Mouse (Mus musculus) adipocyte (in vitro differentiated cells): Measurements from ENCODE around the gene Akap6.

Experiments
- DNase-seq: peaks from one replicate; pipeline ENCODE4 v3.0.0-alpha.2; 2016; ENCODE audit warnings: low spot score

Akap6 gene

DNA sequence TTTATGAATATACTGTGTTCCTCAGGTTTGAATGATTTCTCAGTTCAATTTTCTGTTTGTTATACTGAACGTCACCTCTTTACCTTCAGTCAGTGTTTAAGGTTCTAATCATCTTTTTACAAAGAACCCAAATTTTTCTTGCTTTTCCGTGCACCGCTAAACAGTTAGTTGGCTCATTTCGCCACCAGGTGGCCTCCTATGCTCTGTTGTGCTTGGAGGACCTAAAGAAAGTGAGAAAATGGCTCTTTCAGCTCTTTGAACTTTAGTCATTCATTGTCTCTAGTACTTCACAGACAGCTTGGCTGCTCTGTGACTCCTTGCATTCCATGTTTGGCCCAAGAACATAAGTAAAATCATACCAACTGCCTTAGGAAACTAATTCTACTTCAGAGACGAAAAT, 343.6 kb downstream of the Akap6 start:
- DNase-seq = peak; percentile 76

GRCm38 (mm10) chr12:53057606-53058005, 358.4 kb downstream of the Akap6 start:
- DNase-seq = no peak

DNA sequence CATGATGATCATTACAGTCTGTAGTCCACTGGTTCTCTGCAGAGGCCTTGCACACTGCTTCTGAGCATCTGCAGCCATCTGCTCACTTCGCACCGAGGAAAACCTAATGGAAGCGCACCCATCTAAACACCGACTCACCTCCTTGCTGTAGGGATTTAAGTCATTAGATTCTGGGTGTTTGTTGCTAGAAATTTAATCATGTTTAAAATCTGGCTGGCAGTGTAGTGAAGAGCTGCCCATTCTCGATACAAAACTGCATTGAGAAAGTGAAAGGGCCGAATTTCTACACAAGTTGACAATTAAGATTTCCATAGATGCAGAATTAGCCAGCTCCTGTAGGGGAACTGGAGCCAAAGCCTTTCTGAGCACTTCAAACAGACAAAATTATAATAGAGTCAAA, 361.7 kb downstream of the Akap6 start:
- no peak for DNase-seq

DNA sequence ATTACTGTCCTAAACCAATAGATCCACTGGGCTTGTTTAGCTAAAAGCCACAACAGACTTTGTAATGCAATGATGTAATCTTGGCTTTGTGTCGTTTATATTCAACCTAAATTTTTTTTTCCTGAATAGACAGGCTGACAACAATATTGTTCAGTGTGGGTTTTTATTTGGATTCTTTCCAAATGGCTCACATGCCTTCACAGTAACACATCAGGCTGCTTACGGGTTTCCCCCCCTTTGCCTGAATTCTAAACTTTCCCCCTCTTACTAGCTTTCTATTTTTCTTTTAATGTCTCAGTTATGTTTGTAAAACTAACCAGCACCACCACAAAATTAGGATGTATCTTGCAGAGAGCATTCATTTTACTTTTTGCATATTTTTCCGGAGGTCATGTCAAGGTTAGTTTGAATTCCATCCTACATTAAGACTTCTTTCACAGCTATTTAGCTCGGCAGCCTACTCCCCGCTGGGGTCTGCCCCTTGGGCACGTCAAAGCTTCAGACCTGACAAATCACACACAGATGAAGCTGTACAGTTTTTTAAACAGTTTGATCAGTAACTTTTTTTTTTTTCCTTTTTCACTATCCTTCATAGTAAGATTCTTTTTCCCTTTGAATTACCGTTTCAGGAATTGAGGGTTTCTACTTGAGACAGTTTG, 362.4 kb downstream of the Akap6 start:
- peak; percentile 29 for DNase-seq

GRCm38 (mm10) chr12:53063003-53063402, 363.8 kb downstream of the Akap6 start:
- DNase-seq = no peak

DNA sequence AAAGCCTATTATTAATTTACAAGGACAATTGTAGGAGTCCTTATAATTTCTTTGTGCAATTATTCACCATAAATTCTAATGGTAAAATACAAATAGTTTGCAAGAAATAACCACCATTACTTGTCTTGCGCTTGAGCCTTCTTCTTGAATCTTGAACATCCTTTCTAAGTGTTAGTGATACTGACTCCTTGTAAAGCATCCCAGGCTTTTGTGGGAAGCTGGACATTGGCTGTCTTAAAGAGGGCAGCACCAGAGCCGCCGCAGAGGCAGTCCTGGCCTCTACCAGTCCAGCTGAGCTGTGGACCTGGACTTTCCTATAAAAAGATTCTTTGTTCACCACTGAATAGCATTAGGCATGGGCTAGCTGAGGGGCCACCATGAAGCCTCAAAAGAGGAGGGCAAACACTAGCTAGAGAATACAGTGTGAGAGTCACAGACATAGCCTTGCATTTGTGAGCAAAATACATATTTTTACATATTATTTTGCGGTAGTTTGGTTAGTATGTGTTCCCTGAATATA, 365.1 kb downstream of the Akap6 start:
- no peak for DNase-seq

- no peak for DNase-seq
Measured at GRCm38 (mm10) chr12:53065031-53065785, 366.0 kb downstream of the Akap6 start.

DNA sequence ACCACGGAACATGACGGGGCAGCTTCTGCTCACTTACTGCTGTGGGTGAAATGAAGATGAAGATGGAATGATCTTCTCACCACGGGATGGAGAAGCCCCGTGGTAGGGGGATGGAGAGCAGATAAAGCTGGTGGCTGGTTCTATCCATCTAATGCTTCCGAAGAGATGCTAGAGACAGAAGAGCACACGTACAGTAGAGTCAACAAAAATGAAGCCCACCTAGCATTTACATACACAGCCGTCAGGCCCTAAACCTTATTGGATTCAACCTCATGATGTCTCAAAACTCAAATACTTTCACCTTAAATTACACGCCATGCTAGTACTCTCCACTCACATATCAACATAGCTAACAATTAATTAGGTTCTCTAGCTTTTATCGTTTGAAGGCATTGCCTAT, 367.1 kb downstream of the Akap6 start:
- DNase-seq = no peak

DNA sequence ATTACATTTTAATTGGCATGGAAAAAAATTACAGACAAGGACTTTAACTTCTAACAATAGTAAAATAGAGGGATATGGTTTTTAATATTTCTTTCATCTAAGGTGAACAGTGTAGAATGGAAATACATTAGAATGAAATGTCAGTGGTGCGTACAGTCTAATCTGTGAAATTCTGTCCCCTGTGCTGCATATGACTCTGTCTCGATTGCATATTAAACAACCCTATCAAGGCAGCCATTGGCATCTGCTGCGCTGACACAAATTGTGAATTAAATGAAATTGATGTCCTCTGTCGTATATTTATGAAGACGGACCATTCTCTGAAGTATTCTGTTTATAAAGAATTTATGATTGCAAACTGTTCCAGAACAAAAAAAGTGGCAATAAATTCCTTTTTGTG, 371.7 kb downstream of the Akap6 start:
- no peak for DNase-seq

- DNase-seq = no peak
Measured at GRCm38 (mm10) chr12:53076595-53077400, 377.6 kb downstream of the Akap6 start.

DNA sequence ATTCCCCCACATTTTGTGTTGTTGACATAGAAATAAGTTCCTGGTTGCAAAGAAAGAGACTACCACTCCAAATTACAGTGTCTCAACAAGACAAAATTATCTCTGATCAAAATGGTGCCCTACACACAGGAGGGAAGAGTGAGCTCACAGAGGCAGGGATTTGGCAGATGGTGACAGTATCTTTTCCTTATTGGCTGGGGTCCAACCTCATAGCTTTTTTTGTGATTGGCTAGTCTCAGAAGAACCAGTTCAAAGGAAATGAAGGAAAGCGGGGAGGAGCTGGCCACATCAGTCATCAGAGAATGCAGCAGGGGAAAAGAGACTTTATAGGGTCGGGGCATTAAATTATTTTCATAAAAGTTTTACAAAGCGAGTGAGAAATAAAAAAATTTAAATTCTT, 386.6 kb downstream of the Akap6 start:
- no peak for DNase-seq

- DNase-seq = no peak
Measured at GRCm38 (mm10) chr12:53112276-53112675, 413.1 kb downstream of the Akap6 start.

DNA sequence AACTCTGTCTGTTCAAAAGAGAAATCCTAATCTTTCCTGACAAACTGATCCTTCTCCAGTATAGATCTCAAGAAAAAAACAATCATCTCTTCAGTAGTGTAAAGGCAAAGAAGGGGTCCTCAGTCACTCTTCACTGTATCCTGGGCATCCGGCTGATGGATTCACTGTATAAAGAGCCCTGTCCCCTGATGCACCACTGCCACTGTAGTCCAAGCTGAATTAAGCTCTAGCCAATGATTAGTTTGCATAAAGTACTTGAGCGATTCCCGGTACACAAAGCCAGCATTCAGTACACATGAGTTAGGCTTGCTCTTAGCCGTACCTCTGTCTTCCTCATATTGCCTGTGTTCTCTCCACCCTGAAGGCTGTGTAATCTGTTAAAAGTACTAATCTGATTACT, 420.2 kb downstream of the Akap6 start:
- DNase-seq = no peak

DNA sequence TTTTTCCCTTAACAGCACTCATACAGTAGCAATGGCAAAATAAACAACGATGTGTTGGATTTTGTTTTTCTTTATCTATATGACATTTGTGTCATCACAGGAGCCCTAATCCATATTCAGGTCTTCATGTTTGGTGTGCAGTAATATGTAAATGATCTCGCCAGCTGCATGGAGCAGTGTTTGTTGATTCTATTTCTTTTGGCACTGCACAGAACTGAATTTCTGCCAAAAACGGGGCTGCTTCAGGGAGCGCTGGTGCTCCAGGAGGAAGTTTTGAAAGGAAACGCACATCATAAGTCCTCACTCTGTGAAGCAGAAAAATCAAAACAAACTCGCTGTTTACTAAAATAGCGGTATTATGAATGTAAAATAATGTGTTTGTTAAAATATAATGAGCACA, 424.9 kb downstream of the Akap6 start:
- peak; percentile 41 for DNase-seq

GRCm38 (mm10) chr12:53124696-53125095, 425.5 kb downstream of the Akap6 start:
- DNase-seq = no peak

DNA sequence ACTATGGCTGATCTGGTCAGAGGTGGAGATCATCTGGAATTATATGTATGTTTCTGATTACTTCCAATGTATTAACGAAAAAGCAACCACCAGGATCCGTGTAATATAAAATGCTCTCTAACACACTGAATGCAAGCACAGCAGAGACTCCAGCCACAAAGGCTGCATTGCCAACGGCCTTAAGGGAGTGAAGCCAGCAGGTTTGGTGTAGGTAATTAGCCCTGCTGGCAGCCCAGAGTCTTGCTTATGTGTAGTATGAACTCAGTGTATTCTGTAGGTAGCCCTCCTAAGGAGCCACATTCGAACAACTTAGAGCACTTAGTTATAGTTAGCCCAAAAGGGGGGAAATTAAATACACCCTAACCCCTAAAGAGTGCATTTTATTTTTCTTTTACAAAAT, 426.1 kb downstream of the Akap6 start:
- no peak for DNase-seq

DNA sequence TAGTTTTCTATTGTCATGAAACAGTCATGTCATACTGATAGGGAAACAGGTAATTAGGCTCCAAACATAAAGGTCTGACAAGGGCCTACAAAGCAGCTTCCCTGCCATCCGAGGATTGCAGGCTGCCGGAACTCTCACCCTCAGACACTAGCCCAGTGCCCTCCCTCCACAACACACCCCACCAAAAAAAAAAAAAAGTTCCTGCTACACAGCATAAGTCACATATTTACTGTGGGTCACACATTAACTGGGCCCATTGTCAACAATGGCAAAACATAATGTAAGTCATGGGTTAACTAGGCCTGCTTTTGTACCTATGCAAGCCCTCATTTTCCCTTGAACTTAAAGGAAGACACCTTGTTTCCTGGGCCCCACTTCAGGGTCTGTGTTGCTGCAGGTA, 435.0 kb downstream of the Akap6 start:
- no peak for DNase-seq

GRCm38 (mm10) chr12:53137331-53137730, 438.1 kb downstream of the Akap6 start:
- no peak for DNase-seq

DNA sequence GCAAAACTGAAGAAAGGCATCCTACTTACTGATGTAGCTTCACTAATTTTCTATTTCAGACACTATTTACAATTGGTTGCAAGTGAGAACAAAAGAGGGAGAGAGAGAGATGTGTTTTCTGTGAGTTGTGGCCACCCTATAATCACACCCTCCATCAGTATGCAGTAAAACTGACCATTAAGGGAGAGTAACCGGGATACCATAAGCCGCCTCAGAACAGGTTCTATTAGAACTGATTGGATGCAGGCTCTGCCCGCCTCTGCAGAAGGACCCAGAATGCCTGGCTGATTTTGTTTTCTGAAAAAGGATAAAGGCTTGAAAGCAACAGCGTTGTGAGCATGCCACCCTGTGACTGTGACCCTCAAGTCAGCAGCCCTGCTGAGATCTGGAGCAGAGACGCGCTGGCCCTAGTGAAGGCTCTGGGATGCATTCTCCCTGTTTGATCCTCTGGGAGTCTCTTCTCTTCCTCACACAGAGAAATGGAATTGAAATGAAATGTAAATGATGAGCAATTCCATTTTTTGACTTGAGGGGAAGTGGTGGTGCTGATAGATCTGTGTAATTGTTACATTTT, 445.0 kb downstream of the Akap6 start:
- no peak for DNase-seq

DNA sequence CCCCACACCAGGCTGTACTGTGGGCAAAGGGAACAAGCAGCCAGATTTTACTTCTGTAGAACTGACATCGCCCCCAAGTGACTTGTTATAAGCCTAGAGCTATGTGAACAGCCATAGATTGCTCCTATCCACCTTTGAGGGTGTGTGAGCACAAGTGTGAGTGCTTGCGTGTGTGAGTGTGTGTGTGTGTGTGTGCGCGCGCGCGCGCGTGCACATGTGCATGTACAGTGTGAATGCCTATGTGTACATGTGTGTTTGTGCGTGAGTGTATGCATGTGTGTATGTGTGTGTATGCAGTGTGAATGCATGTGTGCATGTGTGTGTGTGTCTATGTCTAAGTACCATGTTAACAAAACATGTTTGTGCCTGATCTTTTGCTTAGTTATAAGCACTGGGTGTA, 445.6 kb downstream of the Akap6 start:
- DNase-seq = no peak

DNA sequence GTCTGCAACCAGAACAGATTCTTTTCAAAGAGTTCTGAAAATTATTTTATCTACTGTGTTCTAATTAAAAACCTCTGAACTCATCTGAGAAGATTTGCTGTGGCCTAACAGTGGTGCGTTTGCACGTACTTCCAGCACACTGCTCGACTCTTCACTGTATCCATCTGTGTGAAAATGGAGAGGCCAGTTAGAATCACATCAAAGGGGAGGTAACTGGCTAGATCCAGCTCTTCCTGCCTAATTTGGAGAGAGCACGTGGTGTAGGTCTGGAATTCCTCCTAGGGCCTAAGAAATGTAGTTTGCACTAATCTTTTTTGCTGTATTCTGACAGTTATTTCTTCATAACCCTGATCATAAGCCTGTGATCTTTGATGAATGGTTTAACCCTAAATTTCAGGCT, 446.3 kb downstream of the Akap6 start:
- DNase-seq = no peak

- peak; percentile 42 for DNase-seq
Measured at GRCm38 (mm10) chr12:53146460-53147050, 447.4 kb downstream of the Akap6 start.
